Mouse (Mus musculus): Measurements from ENCODE around the gene Gm5475. TPM values are rescaled to one million over a fixed set of nuclear protein-coding genes. Genes with fewer than 3 reads are reported as not detected.
A peak's percentile ranks its signal among the peaks of the same experiment; 100 is the strongest.

Gm5475 gene
- polyA plus RNA-seq, 1 experiment from 2014 or later: 0.13 TPM

DNA sequence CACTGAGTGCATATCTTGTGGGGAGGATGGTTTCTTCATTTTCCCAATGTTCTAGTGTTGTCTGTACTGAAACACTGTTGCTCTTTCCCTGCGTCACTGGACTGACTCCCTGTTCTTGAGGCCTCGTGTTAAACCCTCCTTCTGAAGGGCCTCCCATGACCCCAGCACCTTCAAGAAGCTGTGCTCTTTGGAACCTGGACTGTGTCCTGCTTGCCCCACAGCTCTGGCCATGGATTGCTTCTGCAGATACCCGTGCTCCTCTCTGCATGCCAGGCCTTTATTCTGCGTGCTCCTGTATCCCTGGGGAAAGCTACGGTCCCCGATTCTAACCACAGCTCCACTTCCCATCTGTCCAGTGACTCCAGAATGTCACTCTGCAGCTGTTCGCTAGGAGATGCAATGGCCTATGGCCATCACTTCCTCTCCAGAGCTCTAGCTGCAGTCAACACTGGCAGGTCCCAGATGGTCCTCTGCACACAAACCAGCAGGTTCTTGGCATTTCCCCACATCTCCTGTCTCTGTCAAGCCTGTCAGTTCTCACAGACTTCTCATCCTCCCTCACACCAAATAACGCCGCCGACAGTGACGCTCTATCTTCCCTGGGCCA is 8.1 kb downstream of the Gm5475 start:
- no peak overlapping the region for H3K27ac ChIP-seq (ENCODE audit: low read length)
- H3K4me2 ChIP-seq (ENCODE audit: low read depth, low read length): no peak overlapping the region
- H3K27me3 ChIP-seq (ENCODE audit: control insufficient read depth, insufficient read depth, low read length): 0 out of 2 replicates have a peak, but pooled peaks cover 3% of the 10 kb centered on the region
- H3K4me1 ChIP-seq (ENCODE audit: control insufficient read depth, insufficient read depth, low read length): no peaks in the 10 kb centered on the region
- H3K9me3 ChIP-seq (replicated peaks; ENCODE audit: control insufficient read depth, low read length): no peaks in the 10 kb centered on the region
- no peaks in the 10 kb centered on the region for H3K36me3 ChIP-seq (ENCODE audit: control insufficient read depth, insufficient read depth, low read length)
- 61% methylated on average over 11 of the region's 11 CpGs for whole genome bisulfite sequencing
- ATAC-seq (ENCODE audit: insufficient read depth, low FRiP score): 0 out of 2 replicates have a peak, but pooled peaks have one; percentile 12
- no peak overlapping the region for H3K4me3 ChIP-seq (replicated peaks; ENCODE audit: low read length)
- H3K9ac ChIP-seq (ENCODE audit: low read length): no peak overlapping the region

DNA sequence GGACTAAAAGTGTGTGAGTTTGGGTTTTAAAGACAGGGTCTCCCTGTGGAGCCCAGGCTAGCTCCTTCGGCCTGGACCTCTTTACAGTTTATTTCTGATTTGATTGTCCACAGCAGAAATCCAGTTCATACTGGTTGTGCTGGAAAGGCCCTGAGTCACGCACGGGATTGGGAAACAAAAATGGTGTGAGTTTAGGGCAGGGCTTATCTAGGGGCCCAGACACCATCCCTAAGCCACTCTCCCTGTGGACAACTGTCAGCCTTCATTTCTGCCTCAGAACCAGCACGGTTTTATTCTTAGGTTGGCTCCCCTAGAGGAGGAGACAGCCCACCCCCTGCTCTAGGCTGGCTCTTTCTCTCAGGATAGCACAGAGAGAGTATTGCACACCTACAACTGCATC is 11.3 kb downstream of the Gm5475 start:
- no peaks in the 10 kb centered on the region for H3K27me3 ChIP-seq (ENCODE audit: control insufficient read depth, insufficient read depth, low read length)
- no peaks in the 10 kb centered on the region for H3K36me3 ChIP-seq (ENCODE audit: control insufficient read depth, insufficient read depth, low read length)
- no peak overlapping the region for H3K4me2 ChIP-seq (ENCODE audit: low read depth, low read length)

GRCm38 (mm10) chr15:100436112-100436511 is 14.2 kb downstream of the Gm5475 start:
- H3K36me3 ChIP-seq (ENCODE audit: control insufficient read depth, insufficient read depth, low read length): no peaks in the 10 kb centered on the region
- no peak overlapping the region for H3K9ac ChIP-seq (ENCODE audit: low read length)
- no peak overlapping the region for H3K4me2 ChIP-seq (ENCODE audit: low read depth, low read length)
- H3K4me1 ChIP-seq (ENCODE audit: control insufficient read depth, insufficient read depth, low read length): no peaks in the 10 kb centered on the region
- ATAC-seq (ENCODE audit: insufficient read depth, low FRiP score): no peak
- WGBS: 71% methylated on average over 4 of the region's 4 CpGs
- no peaks in the 10 kb centered on the region for H3K9me3 ChIP-seq (replicated peaks; ENCODE audit: control insufficient read depth, low read length)
- no peaks in the 10 kb centered on the region for H3K27me3 ChIP-seq (ENCODE audit: control insufficient read depth, insufficient read depth, low read length)
- H3K27ac ChIP-seq (ENCODE audit: low read length): no peak overlapping the region
- no peak overlapping the region for H3K4me3 ChIP-seq (replicated peaks; ENCODE audit: low read length)

More for the DNA sequence above, 11.3 kb downstream of the Gm5475 start:
- no peaks in the 10 kb centered on the region for H3K9me3 ChIP-seq (replicated peaks; ENCODE audit: control insufficient read depth, low read length)
- 65% methylated on average over 4 of the region's 4 CpGs for WGBS
- ATAC-seq (ENCODE audit: insufficient read depth, low FRiP score): no peak
- no peaks in the 10 kb centered on the region for H3K4me1 ChIP-seq (ENCODE audit: control insufficient read depth, insufficient read depth, low read length)
- H3K4me3 ChIP-seq (replicated peaks; ENCODE audit: low read length): no peak overlapping the region
- H3K9ac ChIP-seq (ENCODE audit: low read length): no peak overlapping the region
- no peak overlapping the region for H3K27ac ChIP-seq (ENCODE audit: low read length)

DNA sequence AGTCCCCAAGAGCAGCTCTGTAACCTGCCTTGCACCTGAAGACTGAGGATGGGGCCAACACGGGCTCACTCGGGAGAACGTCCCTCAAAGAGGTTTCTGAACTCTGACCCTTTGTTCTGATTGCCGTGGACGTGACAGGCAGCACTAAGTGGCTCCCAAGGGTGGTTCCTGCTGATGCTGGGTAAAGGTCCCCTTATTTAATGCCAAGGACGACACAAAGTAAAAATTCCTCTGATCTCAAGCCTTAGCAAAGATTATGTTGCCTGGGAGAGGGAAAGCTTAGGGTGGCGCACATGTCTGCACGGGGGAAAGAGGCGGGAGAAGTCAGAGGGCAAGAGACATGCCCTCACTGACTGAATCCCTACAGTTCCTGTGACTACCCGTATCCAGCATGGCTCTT is 14.6 kb downstream of the Gm5475 start:
- Histone ChIP-seq H3K9ac (ENCODE audit: low read length) (no peak overlapping the region), H3K4me1 (ENCODE audit: control insufficient read depth, insufficient read depth, low read length) (no peaks in the 10 kb centered on the region), H3K36me3 (ENCODE audit: control insufficient read depth, insufficient read depth, low read length) (no peaks in the 10 kb centered on the region), H3K4me3 (replicated peaks; ENCODE audit: low read length) (no peak overlapping the region), H3K27ac (ENCODE audit: low read length) (no peak overlapping the region), H3K4me2 (ENCODE audit: low read depth, low read length) (no peak overlapping the region), H3K27me3 (ENCODE audit: control insufficient read depth, insufficient read depth, low read length) (no peaks in the 10 kb centered on the region), H3K9me3 (replicated peaks; ENCODE audit: control insufficient read depth, low read length) (no peaks in the 10 kb centered on the region)
- 50% methylated on average over 10 of the region's 10 CpGs for WGBS
- ATAC-seq (ENCODE audit: insufficient read depth, low FRiP score): peak; percentile 45; the same call in 1 of the 2 replicates

- H3K36me3 ChIP-seq (ENCODE audit: control insufficient read depth, insufficient read depth, low read length): no peaks in the 10 kb centered on the region
- peak overlapping the region; percentile 51 for H3K4me3 ChIP-seq (replicated peaks; ENCODE audit: low read length)
- no peaks in the 10 kb centered on the region for H3K9me3 ChIP-seq (replicated peaks; ENCODE audit: control insufficient read depth, low read length)
- peak overlapping the region; percentile 70 for H3K4me2 ChIP-seq (ENCODE audit: low read depth, low read length)
- H3K9ac ChIP-seq (ENCODE audit: low read length): peak overlapping the region; percentile 70
- H3K4me1 ChIP-seq (ENCODE audit: control insufficient read depth, insufficient read depth, low read length): peaks cover 6% of the 10 kb centered on the region; the same call in 1 of the 2 replicates
- H3K27ac ChIP-seq (ENCODE audit: low read length): peak overlapping the region; percentile 85
- H3K27me3 ChIP-seq (ENCODE audit: control insufficient read depth, insufficient read depth, low read length): no peaks in the 10 kb centered on the region
- peak; percentile 95 for ATAC-seq (ENCODE audit: insufficient read depth, low FRiP score)
- whole genome bisulfite sequencing: 2% methylated on average over 21 of the region's 31 CpGs
Measured at GRCm38 (mm10) chr15:100443126-100443922, 21.4 kb downstream of the Gm5475 start.

DNA sequence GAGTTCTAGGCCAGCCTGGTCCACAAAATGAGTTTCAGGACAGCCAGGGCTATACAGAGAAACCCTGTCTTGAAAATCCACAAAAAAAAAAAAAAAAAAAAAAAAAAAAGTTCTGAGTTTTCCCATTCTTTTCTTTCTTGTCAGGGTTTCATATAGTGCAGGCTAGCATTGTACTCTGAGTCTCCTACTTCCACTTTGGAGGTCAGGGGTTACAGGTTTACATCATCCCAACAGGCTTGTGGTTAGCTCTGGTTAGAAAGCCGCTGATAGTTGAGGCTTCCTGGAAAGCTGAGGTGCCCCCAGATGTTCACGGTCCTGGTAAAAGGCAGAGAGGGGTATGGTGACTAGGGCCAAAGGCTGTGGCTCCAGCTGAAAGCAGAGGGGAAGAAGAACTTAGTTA is 24.9 kb downstream of the Gm5475 start:
- H3K36me3 ChIP-seq (ENCODE audit: control insufficient read depth, insufficient read depth, low read length): no peaks in the 10 kb centered on the region
- no peak overlapping the region for H3K27ac ChIP-seq (ENCODE audit: low read length)
- H3K9me3 ChIP-seq (replicated peaks; ENCODE audit: control insufficient read depth, low read length): no peaks in the 10 kb centered on the region
- no peaks in the 10 kb centered on the region for H3K27me3 ChIP-seq (ENCODE audit: control insufficient read depth, insufficient read depth, low read length)
- no peak overlapping the region for H3K9ac ChIP-seq (ENCODE audit: low read length)
- H3K4me1 ChIP-seq (ENCODE audit: control insufficient read depth, insufficient read depth, low read length): peaks cover 6% of the 10 kb centered on the region; the same call in 1 of the 2 replicates
- ATAC-seq (ENCODE audit: insufficient read depth, low FRiP score): no peak
- no peak overlapping the region for H3K4me2 ChIP-seq (ENCODE audit: low read depth, low read length)
- no peak overlapping the region for H3K4me3 ChIP-seq (replicated peaks; ENCODE audit: low read length)
- 61% methylated on average over 2 of the region's 2 CpGs for WGBS

DNA sequence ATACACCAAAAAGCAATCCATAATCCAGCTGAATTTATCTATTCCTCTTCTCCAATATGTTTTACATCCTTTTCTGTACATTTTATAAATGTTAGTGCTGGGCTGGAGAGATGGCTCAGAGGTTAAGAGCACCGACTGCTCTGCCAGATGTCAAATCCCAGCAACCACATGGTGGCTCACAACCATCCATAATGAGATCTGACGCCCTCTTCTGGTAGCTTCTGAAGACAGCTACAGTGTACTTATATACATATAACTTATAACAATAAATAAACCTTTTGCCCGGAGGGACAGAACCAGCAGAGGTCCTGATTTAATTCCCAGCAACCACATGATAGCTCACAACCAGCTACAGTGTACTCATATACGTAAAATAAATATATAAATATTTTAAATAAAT is 26.6 kb downstream of the Gm5475 start:
- H3K27me3 ChIP-seq (ENCODE audit: control insufficient read depth, insufficient read depth, low read length): no peaks in the 10 kb centered on the region
- ATAC-seq (ENCODE audit: insufficient read depth, low FRiP score): no peak
- WGBS: 71% methylated on average over 4 of the region's 4 CpGs

GRCm38 (mm10) chr15:100449495-100449894 is 27.5 kb downstream of the Gm5475 start:
- Histone ChIP-seq H3K4me1 (ENCODE audit: control insufficient read depth, insufficient read depth, low read length) (no peaks in the 10 kb centered on the region), H3K9ac (ENCODE audit: low read length) (no peak overlapping the region), H3K4me2 (ENCODE audit: low read depth, low read length) (no peak overlapping the region), H3K9me3 (replicated peaks; ENCODE audit: control insufficient read depth, low read length) (no peaks in the 10 kb centered on the region), H3K4me3 (replicated peaks; ENCODE audit: low read length) (no peak overlapping the region), H3K36me3 (ENCODE audit: control insufficient read depth, insufficient read depth, low read length) (no peaks in the 10 kb centered on the region), H3K27ac (ENCODE audit: low read length) (no peak overlapping the region), H3K27me3 (ENCODE audit: control insufficient read depth, insufficient read depth, low read length) (no peaks in the 10 kb centered on the region)
- 86% methylated on average over 3 of the region's 3 CpGs for WGBS
- no peak for ATAC-seq (ENCODE audit: insufficient read depth, low FRiP score)

More for the DNA sequence above, 26.6 kb downstream of the Gm5475 start:
- Histone ChIP-seq H3K27ac (ENCODE audit: low read length) (no peak overlapping the region), H3K9me3 (replicated peaks; ENCODE audit: control insufficient read depth, low read length) (no peaks in the 10 kb centered on the region), H3K4me2 (ENCODE audit: low read depth, low read length) (no peak overlapping the region), H3K9ac (ENCODE audit: low read length) (no peak overlapping the region), H3K4me1 (ENCODE audit: control insufficient read depth, insufficient read depth, low read length) (peaks cover 6% of the 10 kb centered on the region; the same call in 1 of the 2 replicates), H3K4me3 (replicated peaks; ENCODE audit: low read length) (no peak overlapping the region), H3K36me3 (ENCODE audit: control insufficient read depth, insufficient read depth, low read length) (no peaks in the 10 kb centered on the region)

DNA sequence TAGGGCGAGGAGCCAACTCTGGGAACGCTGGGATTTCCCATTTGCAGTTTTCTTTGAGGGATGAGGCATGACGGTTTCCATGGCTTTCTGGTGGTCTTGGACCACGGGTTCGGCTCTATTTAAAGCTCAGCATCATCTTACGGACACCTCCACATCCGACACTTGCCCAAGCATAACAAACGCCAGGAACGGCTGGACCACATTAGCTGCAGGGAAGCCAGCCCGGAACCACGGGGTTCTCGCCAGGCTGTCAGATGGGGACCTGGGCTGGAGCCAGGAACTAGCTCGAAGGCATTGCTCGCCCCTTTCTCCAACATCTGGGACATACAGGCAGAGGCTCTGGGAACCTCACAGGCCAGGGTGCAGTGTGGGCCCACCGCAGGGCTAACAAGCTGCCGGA is 29.3 kb downstream of the Gm5475 start:
- 0 out of 2 replicates have a peak, but pooled peaks have one; percentile 21 for ATAC-seq (ENCODE audit: insufficient read depth, low FRiP score)
- H3K27me3 ChIP-seq (ENCODE audit: control insufficient read depth, insufficient read depth, low read length): no peaks in the 10 kb centered on the region
- WGBS: 47% methylated on average over 16 of the region's 16 CpGs
- H3K36me3 ChIP-seq (ENCODE audit: control insufficient read depth, insufficient read depth, low read length): no peaks in the 10 kb centered on the region
- no peaks in the 10 kb centered on the region for H3K9me3 ChIP-seq (replicated peaks; ENCODE audit: control insufficient read depth, low read length)
- H3K4me1 ChIP-seq (ENCODE audit: control insufficient read depth, insufficient read depth, low read length): no peaks in the 10 kb centered on the region
- H3K9ac ChIP-seq (ENCODE audit: low read length): no peak overlapping the region
- H3K4me3 ChIP-seq (replicated peaks; ENCODE audit: low read length): no peak overlapping the region
- H3K27ac ChIP-seq (ENCODE audit: low read length): no peak overlapping the region
- H3K4me2 ChIP-seq (ENCODE audit: low read depth, low read length): no peak overlapping the region
